Mouse (Mus musculus) forebrain, embryonic 11.5 days (tissue): ENCODE results near the gene Wasf2. TPM values are rescaled to one million over a fixed set of nuclear protein-coding genes. Genes with fewer than 3 reads are reported as not detected.
A peak's percentile ranks its signal among the peaks of the same experiment; 100 is the strongest.

Experiments used
- ATAC-seq: fragments of 200-750 bp; cut with Nextera tagmentation; replicated peaks from 2 replicates; pipeline ENCODE4 v1.8.0; 2017; ENCODE audit warnings: moderate TSS enrichment; ENCODE audit not compliant: low FRiP score
- DNase-seq: peaks from one replicate; pipeline ENCODE4 v3.0.0-alpha.2; 2017; ENCODE audit warnings: low spot score
- H3K27ac ChIP-seq: fragments of 300-500 bp; sonication (generic); 2 replicates; pipeline ENCODE4 v1.5.1; 2014; ENCODE audit warnings: low read depth, low read length
- H3K27me3 ChIP-seq: fragments of 300-500 bp; sonication (generic); 2 replicates; pipeline ENCODE4 v1.6.1; 2014; ENCODE audit warnings: mild to moderate bottlenecking, low read length, mixed read lengths; ENCODE audit not compliant: control insufficient read depth, insufficient read depth
- H3K36me3 ChIP-seq: fragments of 300-500 bp; sonication (generic); 2 replicates; pipeline ENCODE4 v1.6.1; 2014; ENCODE audit warnings: mild to moderate bottlenecking, low read length, moderate library complexity, mixed read lengths; ENCODE audit not compliant: control insufficient read depth, insufficient read depth
- H3K4me1 ChIP-seq: fragments of 300-500 bp; sonication (generic); replicated peaks from 2 replicates; pipeline ENCODE4 v1.6.1; 2014; ENCODE audit warnings: low read length, mixed read lengths; ENCODE audit not compliant: control insufficient read depth, insufficient read depth
- H3K4me2 ChIP-seq: fragments of 300-500 bp; sonication (generic); 2 replicates; pipeline ENCODE4 v1.6.1; 2014; ENCODE audit warnings: low read depth, mild to moderate bottlenecking, low read length, moderate library complexity, mixed read lengths; ENCODE audit not compliant: severe bottlenecking
- H3K4me3 ChIP-seq: fragments of 300-500 bp; sonication (generic); 2 replicates; pipeline ENCODE4 v1.5.1; 2014; ENCODE audit warnings: low read depth, low read length
- H3K9ac ChIP-seq: fragments of 300-500 bp; sonication (generic); 2 replicates; pipeline ENCODE4 v1.6.1; 2014; ENCODE audit warnings: low read length
- H3K9me3 ChIP-seq: fragments of 300-500 bp; sonication (generic); 2 replicates; pipeline ENCODE4 v1.6.1; 2016; ENCODE audit warnings: low read length, mixed read lengths; ENCODE audit not compliant: control insufficient read depth
- WGBS: fragments of 180-500 bp; shearing (Covaris S2); extraction: QIAGEN DNeasy Blood & Tissue Kit; methylation state at CpG from one replicate; pipeline ENCODE4 v1.1.7; 2014; 5-methylcytosine and 5-hydroxymethylcytosine counted together
- polyA plus RNA-seq: library from polyadenylated mRNA; unstranded; fragments of >200 nt; fragmentation: Nextera tagmentation; extraction: Ambion mirVana; gene quantifications from 2 replicates; pipeline ENCODE4 v1.2.1, GENCODE M21; 2014

Gene Wasf2
- polyA plus RNA-seq, 1 experiment from 2014 or later: 28.8 TPM

DNA sequence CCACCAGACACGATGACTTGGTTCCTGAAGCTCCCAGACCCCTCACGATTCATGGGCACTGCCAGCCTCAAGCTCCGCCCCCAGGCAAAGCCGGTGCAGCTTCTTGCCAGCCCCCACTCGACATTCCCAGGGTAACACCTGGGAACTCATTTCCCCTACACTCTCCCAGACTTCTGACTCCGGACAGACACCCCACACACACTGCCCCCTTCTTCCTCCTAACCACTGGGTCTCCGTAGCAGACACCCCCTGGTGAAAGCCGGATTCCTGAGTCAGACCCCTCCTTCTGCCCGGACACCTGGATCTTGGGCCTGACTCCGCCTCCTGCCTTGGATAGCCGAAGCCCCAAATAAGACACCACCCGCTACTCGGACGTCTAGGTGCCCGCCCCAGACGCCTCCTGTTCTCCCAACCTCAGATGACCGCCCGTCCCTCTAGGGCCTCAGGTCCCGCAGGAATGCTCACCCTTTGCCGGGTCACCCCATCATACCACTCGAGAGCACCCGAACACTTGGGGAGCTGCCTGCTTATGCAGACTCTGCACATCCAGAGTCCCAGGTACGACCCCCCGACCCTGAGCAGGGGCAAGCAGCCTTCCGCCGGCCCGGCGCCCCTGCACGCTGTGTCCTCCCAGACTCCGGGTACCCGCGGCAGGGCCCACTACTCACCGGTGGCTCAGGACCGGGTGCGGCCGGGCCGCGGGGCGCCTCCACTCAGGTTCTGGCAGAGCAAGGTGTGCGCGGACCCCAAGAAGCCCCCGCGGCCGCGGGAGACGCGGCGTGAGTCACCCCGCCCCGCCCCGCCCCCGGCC, 81.7 kb downstream of the Wasf2 start, which contains the start of the genes Cd164l2 and Gpr3:
TSS of gene Cd164l2 (plus strand) at position 381 of the 811 bp plus-strand sequence.
TSS of gene Gpr3 (minus strand) at position 786 of the 811 bp plus-strand sequence.
- peaks cover 14% of the 10 kb centered on the region for H3K4me1 ChIP-seq
- H3K27me3 ChIP-seq: peaks cover 34% of the 10 kb centered on the region
- no peak for DNase-seq
- H3K9me3 ChIP-seq: no peaks in the 10 kb centered on the region
- H3K9ac ChIP-seq: peak within 1 kb of the TSS; percentile 48
- H3K4me2 ChIP-seq: peak within 1 kb of the TSS; percentile 95
- H3K4me3 ChIP-seq: peak within 1 kb of the TSS; percentile 65
- H3K36me3 ChIP-seq: no peaks in the 10 kb centered on the region
- H3K27ac ChIP-seq: no peak within 1 kb of the TSS
- 2% methylated on average over 46 of the region's 52 CpGs for WGBS
- peak; percentile 67 for ATAC-seq

GRCm38 (mm10) chr4:133212562-133213267, 82.4 kb downstream of the Wasf2 start:
- DNase-seq (peak; percentile 89), ATAC-seq (peak; percentile 92)
- no peaks in the 10 kb centered on the region for H3K9me3 ChIP-seq
- peaks cover 14% of the 10 kb centered on the region for H3K4me1 ChIP-seq
- H3K9ac ChIP-seq: peak overlapping the region; percentile 48; the same call in 1 of the 2 replicates
- H3K27ac ChIP-seq: no peak overlapping the region
- WGBS: 1% methylated on average over 39 of the region's 44 CpGs
- H3K4me3 ChIP-seq: peak overlapping the region; percentile 65
- no peaks in the 10 kb centered on the region for H3K36me3 ChIP-seq
- H3K27me3 ChIP-seq: peaks cover 34% of the 10 kb centered on the region
- H3K4me2 ChIP-seq: peak overlapping the region; percentile 95

DNA sequence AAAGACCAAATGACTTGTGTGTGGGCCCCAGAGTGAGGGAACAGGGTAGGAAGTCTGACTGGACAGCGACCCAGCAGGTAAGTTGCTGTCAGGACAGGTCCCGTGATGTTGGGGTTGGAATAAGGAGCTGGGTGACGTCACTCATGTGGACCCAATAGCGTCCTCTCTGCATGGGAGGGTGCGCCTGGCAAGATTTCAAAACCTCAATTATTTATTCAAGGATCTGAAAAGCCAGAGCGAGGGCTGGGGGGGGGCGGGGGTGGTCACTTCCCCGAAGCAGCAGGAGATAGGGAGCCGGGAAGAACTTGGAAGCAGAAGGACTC, 82.9 kb downstream of the Wasf2 start:
- peak overlapping the region; percentile 95; the same call in 1 of the 2 replicates for H3K4me2 ChIP-seq
- H3K27ac ChIP-seq: no peak overlapping the region
- H3K4me3 ChIP-seq: peak overlapping the region; percentile 65
- H3K27me3 ChIP-seq: peaks cover 34% of the 10 kb centered on the region
- H3K4me1 ChIP-seq: peaks cover 14% of the 10 kb centered on the region
- no peaks in the 10 kb centered on the region for H3K36me3 ChIP-seq
- ATAC-seq (no peak), DNase-seq (no peak)
- under 1% methylated on average over 8 of the region's 9 CpGs for WGBS
- no peak overlapping the region for H3K9ac ChIP-seq
- no peaks in the 10 kb centered on the region for H3K9me3 ChIP-seq

- 7% methylated on average over 10 of the region's 10 CpGs for WGBS
- peaks cover 34% of the 10 kb centered on the region for H3K27me3 ChIP-seq
- no peak for ATAC-seq
Observed at GRCm38 (mm10) chr4:133213661-133214060, 83.4 kb downstream of the Wasf2 start.

GRCm38 (mm10) chr4:133217641-133218040, 87.3 kb downstream of the Wasf2 start:
- Histone ChIP-seq H3K27ac (no peak overlapping the region), H3K4me3 (no peak overlapping the region), H3K27me3 (peaks cover 26% of the 10 kb centered on the region), H3K36me3 (no peaks in the 10 kb centered on the region), H3K4me1 (peaks cover 14% of the 10 kb centered on the region), H3K9me3 (no peaks in the 10 kb centered on the region), H3K4me2 (no peak overlapping the region), H3K9ac (no peak overlapping the region)
- DNase-seq (peak; percentile 81), ATAC-seq (peak; percentile 46; the same call in 1 of the 2 replicates)
- 3% methylated on average over 5 of the region's 5 CpGs for WGBS

More at GRCm38 (mm10) chr4:133213661-133214060, 83.4 kb downstream of the Wasf2 start:
- Histone ChIP-seq H3K4me2 (peak overlapping the region; percentile 95; the same call in 1 of the 2 replicates), H3K9ac (no peak overlapping the region), H3K36me3 (no peaks in the 10 kb centered on the region), H3K4me1 (peaks cover 14% of the 10 kb centered on the region), H3K9me3 (no peaks in the 10 kb centered on the region), H3K27ac (no peak overlapping the region), H3K4me3 (no peak overlapping the region)
- DNase-seq: no peak

DNA sequence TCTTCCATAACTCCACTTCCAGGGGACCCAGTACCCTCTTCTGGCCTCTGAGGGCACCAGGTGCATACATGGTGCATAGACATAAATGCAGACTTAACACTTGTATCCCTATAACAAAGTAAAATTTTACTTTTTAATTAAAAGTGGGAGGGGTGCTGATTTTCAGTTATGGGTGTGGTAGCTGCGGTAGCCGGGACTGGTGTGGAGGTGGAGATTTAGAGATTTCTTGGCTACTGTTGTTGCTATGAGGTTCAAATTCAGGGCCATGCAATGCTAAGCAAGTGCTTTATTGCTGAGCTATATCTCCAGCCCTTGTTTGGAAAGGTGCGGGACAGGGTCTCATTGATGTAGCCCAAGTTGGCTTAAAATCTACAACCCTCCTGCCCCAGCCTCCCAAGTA, 88.4 kb downstream of the Wasf2 start:
- Histone ChIP-seq H3K4me1 (peaks cover 6% of the 10 kb centered on the region; the same call in 1 of the 2 replicates), H3K27me3 (peaks cover 15% of the 10 kb centered on the region), H3K9me3 (no peaks in the 10 kb centered on the region), H3K4me2 (no peak overlapping the region), H3K4me3 (no peak overlapping the region), H3K36me3 (no peaks in the 10 kb centered on the region), H3K27ac (no peak overlapping the region), H3K9ac (no peak overlapping the region)
- 89% methylated on average over 3 of the region's 3 CpGs for WGBS
- DNase-seq (no peak), ATAC-seq (no peak)

- ATAC-seq: no peak
- Histone ChIP-seq H3K4me2 (peak overlapping the region; percentile 49), H3K27me3 (peaks cover 7% of the 10 kb centered on the region; the same call in 1 of the 2 replicates), H3K9ac (peak overlapping the region; percentile 23; the same call in 1 of the 2 replicates), H3K36me3 (no peaks in the 10 kb centered on the region), H3K4me3 (peak overlapping the region; percentile 14; the same call in 1 of the 2 replicates), H3K4me1 (peaks cover 6% of the 10 kb centered on the region; the same call in 1 of the 2 replicates), H3K27ac (no peak overlapping the region), H3K9me3 (no peaks in the 10 kb centered on the region)
- 1% methylated on average over 25 of the region's 25 CpGs for WGBS
- DNase-seq: peak; percentile 66
Observed at GRCm38 (mm10) chr4:133220656-133221055, 90.4 kb downstream of the Wasf2 start.

DNA sequence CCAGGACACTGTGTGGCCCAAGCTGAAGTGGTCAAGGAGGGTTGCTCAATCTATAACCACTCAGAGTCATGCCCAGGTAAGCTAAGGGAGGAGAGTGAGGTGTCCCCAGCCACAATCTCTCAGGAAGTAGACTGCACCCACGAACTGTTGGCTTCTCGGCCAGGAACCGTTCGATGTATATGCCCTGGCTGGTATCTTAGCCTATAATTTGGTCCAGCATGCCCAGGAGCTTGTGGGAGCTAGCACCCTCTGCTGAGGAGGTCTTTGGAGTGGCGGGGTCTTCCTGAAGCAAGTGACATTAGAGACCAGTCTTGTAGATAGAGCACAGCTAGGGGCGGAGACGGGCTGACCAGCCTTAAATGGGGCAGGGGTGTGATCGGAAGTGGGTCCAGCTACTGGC, 91.4 kb downstream of the Wasf2 start:
- H3K36me3 ChIP-seq: no peaks in the 10 kb centered on the region
- no peak for DNase-seq

More for the DNA sequence above, 91.4 kb downstream of the Wasf2 start:
- Histone ChIP-seq H3K9me3 (no peaks in the 10 kb centered on the region), H3K27ac (no peak overlapping the region), H3K4me1 (peaks cover 6% of the 10 kb centered on the region; the same call in 1 of the 2 replicates), H3K4me2 (no peak overlapping the region), H3K9ac (no peak overlapping the region), H3K27me3 (peaks cover 7% of the 10 kb centered on the region; the same call in 1 of the 2 replicates), H3K4me3 (no peak overlapping the region)
- WGBS: 84% methylated on average over 8 of the region's 8 CpGs
- ATAC-seq: no peak
